Mouse (Mus musculus): ENCODE measurements at regions not wholly inside any gene's neighbourhood (a gene's known extent, or its start where the extent isn't known, plus 50 kb on each side); places are given as distances from the start of the nearest gene placed in this dataset.
A peak's percentile ranks its signal among the peaks of the same experiment; 100 is the strongest.

GRCm38 (mm10) chr2:133371490-133372215, 180.3 kb upstream of the Bmp2 start:
- Histone ChIP-seq H3K9me3 (ENCODE audit: control insufficient read depth, low read length) (no peaks in the 10 kb centered on the region), H3K27me3 (replicated peaks; ENCODE audit: control insufficient read depth, insufficient read depth, low read length) (no peaks in the 10 kb centered on the region), H3K4me2 (ENCODE audit: low read depth, low read length) (no peak overlapping the region), H3K9ac (ENCODE audit: low read depth, low read length) (no peak overlapping the region), H3K4me3 (ENCODE audit: low read depth, low read length) (no peak overlapping the region), H3K27ac (replicated peaks; ENCODE audit: low read depth, low read length) (no peak overlapping the region), H3K4me1 (ENCODE audit: control insufficient read depth, insufficient read depth, low read length) (no peaks in the 10 kb centered on the region), H3K36me3 (ENCODE audit: control insufficient read depth, insufficient read depth, low read length) (no peaks in the 10 kb centered on the region)
- DNase-seq (ENCODE audit: low spot score) (no peak), ATAC-seq (ENCODE audit: low read depth) (no peak; the same call in 1 of the 2 replicates)
- WGBS, result 80% methylated on average over 12 of the region's 12 CpGs

- ATAC-seq (ENCODE audit: low read depth), result no peak
- 35% methylated on average over 4 of the region's 4 CpGs for WGBS
- Histone ChIP-seq H3K4me3 (ENCODE audit: low read depth, low read length) (no peak overlapping the region), H3K4me1 (ENCODE audit: control insufficient read depth, insufficient read depth, low read length) (no peaks in the 10 kb centered on the region), H3K27me3 (replicated peaks; ENCODE audit: control insufficient read depth, insufficient read depth, low read length) (no peaks in the 10 kb centered on the region), H3K27ac (replicated peaks; ENCODE audit: low read depth, low read length) (no peak overlapping the region), H3K36me3 (ENCODE audit: control insufficient read depth, insufficient read depth, low read length) (no peaks in the 10 kb centered on the region), H3K4me2 (ENCODE audit: low read depth, low read length) (no peak overlapping the region), H3K9me3 (ENCODE audit: control insufficient read depth, low read length) (no peaks in the 10 kb centered on the region), H3K9ac (ENCODE audit: low read depth, low read length) (no peak overlapping the region)
- no peak for DNase-seq (ENCODE audit: low spot score)
Observed at GRCm38 (mm10) chr2:133373543-133373942, 178.4 kb upstream of the Bmp2 start.

GRCm38 (mm10) chr2:133381054-133381453, 170.9 kb upstream of the Bmp2 start:
- Histone ChIP-seq H3K9me3 (ENCODE audit: control insufficient read depth, low read length) (peaks cover 3% of the 10 kb centered on the region; the same call in 1 of the 2 replicates), H3K9ac (ENCODE audit: low read depth, low read length) (no peak overlapping the region), H3K36me3 (ENCODE audit: control insufficient read depth, insufficient read depth, low read length) (no peaks in the 10 kb centered on the region), H3K27me3 (replicated peaks; ENCODE audit: control insufficient read depth, insufficient read depth, low read length) (no peaks in the 10 kb centered on the region), H3K27ac (replicated peaks; ENCODE audit: low read depth, low read length) (no peak overlapping the region), H3K4me3 (ENCODE audit: low read depth, low read length) (no peak overlapping the region), H3K4me1 (ENCODE audit: control insufficient read depth, insufficient read depth, low read length) (no peaks in the 10 kb centered on the region), H3K4me2 (ENCODE audit: low read depth, low read length) (no peak overlapping the region)
- peak; percentile 22 for DNase-seq (ENCODE audit: low spot score)
- 75% methylated on average over 3 of the region's 3 CpGs for WGBS
- ATAC-seq (ENCODE audit: low read depth), result no peak

GRCm38 (mm10) chr2:133383135-133383920, 168.6 kb upstream of the Bmp2 start:
- DNase-seq (ENCODE audit: low spot score), result no peak
- no peak overlapping the region for H3K4me3 ChIP-seq (ENCODE audit: low read depth, low read length)
- H3K27ac ChIP-seq (replicated peaks; ENCODE audit: low read depth, low read length), result no peak overlapping the region
- ATAC-seq (ENCODE audit: low read depth), result no peak
- no peaks in the 10 kb centered on the region for H3K36me3 ChIP-seq (ENCODE audit: control insufficient read depth, insufficient read depth, low read length)
- no peaks in the 10 kb centered on the region for H3K4me1 ChIP-seq (ENCODE audit: control insufficient read depth, insufficient read depth, low read length)
- no peak overlapping the region for H3K9ac ChIP-seq (ENCODE audit: low read depth, low read length)
- 91% methylated on average over 3 of the region's 3 CpGs for WGBS
- H3K4me2 ChIP-seq (ENCODE audit: low read depth, low read length), result no peak overlapping the region
- peaks cover 8% of the 10 kb centered on the region; the same call in 1 of the 2 replicates for H3K9me3 ChIP-seq (ENCODE audit: control insufficient read depth, low read length)
- H3K27me3 ChIP-seq (replicated peaks; ENCODE audit: control insufficient read depth, insufficient read depth, low read length), result no peaks in the 10 kb centered on the region

- WGBS, result 75% methylated on average over 2 of the region's 2 CpGs
- no peaks in the 10 kb centered on the region for H3K36me3 ChIP-seq (ENCODE audit: control insufficient read depth, insufficient read depth, low read length)
- no peaks in the 10 kb centered on the region for H3K4me1 ChIP-seq (ENCODE audit: control insufficient read depth, insufficient read depth, low read length)
- no peak overlapping the region for H3K27ac ChIP-seq (replicated peaks; ENCODE audit: low read depth, low read length)
- H3K27me3 ChIP-seq (replicated peaks; ENCODE audit: control insufficient read depth, insufficient read depth, low read length), result no peaks in the 10 kb centered on the region
- ATAC-seq (ENCODE audit: low read depth) (no peak), DNase-seq (ENCODE audit: low spot score) (no peak)
- H3K4me3 ChIP-seq (ENCODE audit: low read depth, low read length), result no peak overlapping the region
- no peak overlapping the region for H3K9ac ChIP-seq (ENCODE audit: low read depth, low read length)
- H3K4me2 ChIP-seq (ENCODE audit: low read depth, low read length), result no peak overlapping the region
- H3K9me3 ChIP-seq (ENCODE audit: control insufficient read depth, low read length), result peaks cover 8% of the 10 kb centered on the region; the same call in 1 of the 2 replicates
Observed at GRCm38 (mm10) chr2:133385297-133385696, 166.7 kb upstream of the Bmp2 start.

- no peak overlapping the region for H3K4me2 ChIP-seq (ENCODE audit: low read depth, low read length)
- H3K9me3 ChIP-seq (ENCODE audit: control insufficient read depth, low read length), result peaks cover 8% of the 10 kb centered on the region; the same call in 1 of the 2 replicates
- no peaks in the 10 kb centered on the region for H3K27me3 ChIP-seq (replicated peaks; ENCODE audit: control insufficient read depth, insufficient read depth, low read length)
- 91% methylated on average over 3 of the region's 3 CpGs for WGBS
- H3K36me3 ChIP-seq (ENCODE audit: control insufficient read depth, insufficient read depth, low read length), result no peaks in the 10 kb centered on the region
- H3K4me1 ChIP-seq (ENCODE audit: control insufficient read depth, insufficient read depth, low read length), result no peaks in the 10 kb centered on the region
- ATAC-seq (ENCODE audit: low read depth), result no peak
- H3K27ac ChIP-seq (replicated peaks; ENCODE audit: low read depth, low read length), result no peak overlapping the region
- no peak for DNase-seq (ENCODE audit: low spot score)
- no peak overlapping the region for H3K9ac ChIP-seq (ENCODE audit: low read depth, low read length)
- H3K4me3 ChIP-seq (ENCODE audit: low read depth, low read length), result no peak overlapping the region
Observed at GRCm38 (mm10) chr2:133387349-133387748, 164.6 kb upstream of the Bmp2 start.

- WGBS, result 59% methylated on average over 9 of the region's 9 CpGs
Observed at GRCm38 (mm10) chr2:133392298-133392697, 159.7 kb upstream of the Bmp2 start.

GRCm38 (mm10) chr2:133397566-133397965, 154.4 kb upstream of the Bmp2 start:
- Histone ChIP-seq H3K9ac (ENCODE audit: low read depth, low read length) (no peak overlapping the region), H3K4me1 (ENCODE audit: control insufficient read depth, insufficient read depth, low read length) (no peaks in the 10 kb centered on the region), H3K4me2 (ENCODE audit: low read depth, low read length) (no peak overlapping the region), H3K4me3 (ENCODE audit: low read depth, low read length) (no peak overlapping the region), H3K9me3 (ENCODE audit: control insufficient read depth, low read length) (no peaks in the 10 kb centered on the region), H3K27ac (replicated peaks; ENCODE audit: low read depth, low read length) (no peak overlapping the region), H3K27me3 (replicated peaks; ENCODE audit: control insufficient read depth, insufficient read depth, low read length) (no peaks in the 10 kb centered on the region), H3K36me3 (ENCODE audit: control insufficient read depth, insufficient read depth, low read length) (no peaks in the 10 kb centered on the region)
- no peak for DNase-seq (ENCODE audit: low spot score)
- WGBS, result 16% methylated on average over 2 of the region's 2 CpGs
- ATAC-seq (ENCODE audit: low read depth), result no peak

More at GRCm38 (mm10) chr2:133392298-133392697, 159.7 kb upstream of the Bmp2 start:
- Histone ChIP-seq H3K36me3 (ENCODE audit: control insufficient read depth, insufficient read depth, low read length) (no peaks in the 10 kb centered on the region), H3K9me3 (ENCODE audit: control insufficient read depth, low read length) (no peaks in the 10 kb centered on the region), H3K4me3 (ENCODE audit: low read depth, low read length) (no peak overlapping the region), H3K27ac (replicated peaks; ENCODE audit: low read depth, low read length) (no peak overlapping the region), H3K9ac (ENCODE audit: low read depth, low read length) (no peak overlapping the region), H3K4me2 (ENCODE audit: low read depth, low read length) (no peak overlapping the region), H3K4me1 (ENCODE audit: control insufficient read depth, insufficient read depth, low read length) (no peaks in the 10 kb centered on the region), H3K27me3 (replicated peaks; ENCODE audit: control insufficient read depth, insufficient read depth, low read length) (no peaks in the 10 kb centered on the region)
- DNase-seq (ENCODE audit: low spot score), result peak; percentile 70
- peak; percentile 33; the same call in 1 of the 2 replicates for ATAC-seq (ENCODE audit: low read depth)

Measured in embryonic facial prominence, embryonic 14.5 days (tissue).